Mouse (Mus musculus) bone marrow macrophage, adult 2 months (primary cell): Measurements from ENCODE around the gene Ssr2.

Source experiments
- CTCF ChIP-seq: IDR thresholded peaks from 2 replicates; pipeline ENCODE4 v1.5.1; 2012; ENCODE audit warnings: low read depth, mild to moderate bottlenecking, low read length, moderate library complexity
- POLR2A ChIP-seq: IDR thresholded peaks from 2 replicates; pipeline ENCODE4 v1.6.1; 2012; ENCODE audit warnings: mild to moderate bottlenecking, low read depth, low read length, borderline replicate concordance

- no peak for TF ChIP-seq CTCF
- TF ChIP-seq POLR2A: no peak
Measured at GRCm38 (mm10) chr3:88637134-88637533, 61.5 kb downstream of the Ssr2 start.
